Mouse (Mus musculus) adrenal gland, adult 8-10 months (tissue): ENCODE data around the gene Grip1. TPM values are rescaled to one million over a fixed set of nuclear protein-coding genes. Genes with fewer than 3 reads are reported as not detected.

Source experiments
- DNase-seq: peaks from one replicate; pipeline ENCODE4 v3.0.0; 2022
- total RNA-seq, 4 experiments: library from RNA; stranded (reverse); gene quantifications; 2 replicates each; pipeline ENCODE4 v1.2.4; 2022

Grip1 gene
- total RNA-seq, 4 experiments from 2014 or later: 0.46 to 1.0 (median 0.91) TPM

DNA sequence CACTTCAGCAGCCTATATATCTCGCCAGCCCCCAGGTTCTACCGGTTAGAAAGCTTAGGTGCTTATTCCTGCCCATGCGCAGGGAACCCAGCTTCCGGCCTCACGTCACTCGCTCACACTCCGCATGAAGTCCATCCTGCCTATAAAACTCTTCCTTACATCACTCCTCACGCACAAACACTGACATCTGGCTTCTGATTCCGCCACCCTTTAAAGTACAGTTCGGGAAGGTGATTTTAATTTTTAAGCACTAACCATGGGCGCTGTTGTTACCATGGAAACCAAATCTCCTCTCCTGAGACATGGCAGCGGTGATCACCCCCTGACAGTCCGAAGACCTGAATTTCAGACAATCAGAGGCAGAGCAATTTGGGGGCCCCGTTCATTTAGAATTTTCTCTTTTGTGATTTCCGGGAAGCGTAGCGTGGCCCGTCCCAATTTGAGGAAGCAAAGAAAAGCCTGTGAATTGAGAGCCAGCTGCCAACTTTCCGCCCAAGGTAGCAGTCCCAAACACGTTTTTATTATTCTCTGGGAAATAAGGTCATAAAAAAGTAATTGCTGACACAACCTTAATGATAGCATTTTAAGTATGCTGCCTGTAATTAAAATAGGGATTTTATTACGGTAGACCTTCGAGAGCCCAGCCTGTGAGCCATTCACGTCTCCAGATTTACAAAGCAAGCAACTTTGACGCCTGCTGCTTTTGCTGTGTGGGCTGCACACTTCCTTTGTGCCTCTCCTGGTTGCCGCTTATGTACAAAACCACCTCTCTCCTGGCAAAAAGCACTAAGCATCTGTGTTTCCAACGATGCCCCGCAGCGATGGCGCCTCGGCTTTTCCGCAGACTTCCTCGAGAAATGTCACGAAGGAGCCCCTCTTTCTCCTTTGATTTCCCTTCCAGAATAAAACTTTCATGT is 308.1 kb downstream of the Grip1 start:
- DNase-seq: no peak

DNA sequence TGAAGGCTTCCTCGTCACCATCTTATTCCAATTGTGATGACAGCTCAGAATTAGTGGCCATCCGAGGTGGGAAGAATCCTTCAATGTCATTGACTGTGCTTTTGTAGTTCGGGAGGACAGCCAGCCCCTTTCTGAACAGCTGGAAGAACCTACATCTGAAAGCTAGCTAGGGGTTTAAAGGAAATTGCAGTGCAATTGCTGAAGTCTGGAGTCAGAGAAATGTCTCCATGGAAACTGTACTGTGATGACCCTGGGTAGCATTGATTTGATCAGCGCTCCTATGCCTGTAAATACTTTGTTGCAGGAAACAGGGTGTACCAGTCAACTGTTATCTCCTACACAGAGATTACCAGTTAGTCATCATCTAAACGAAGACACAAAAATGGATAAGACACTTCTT is 325.2 kb downstream of the Grip1 start:
- DNase-seq: no peak

GRCm38 (mm10) chr10:119779657-119780056 is 326.0 kb downstream of the Grip1 start:
- no peak for DNase-seq

- DNase-seq: no peak
Measured at GRCm38 (mm10) chr10:119790507-119790906, 336.9 kb downstream of the Grip1 start.

GRCm38 (mm10) chr10:119802421-119802820 is 348.8 kb downstream of the Grip1 start:
- no peak for DNase-seq

DNA sequence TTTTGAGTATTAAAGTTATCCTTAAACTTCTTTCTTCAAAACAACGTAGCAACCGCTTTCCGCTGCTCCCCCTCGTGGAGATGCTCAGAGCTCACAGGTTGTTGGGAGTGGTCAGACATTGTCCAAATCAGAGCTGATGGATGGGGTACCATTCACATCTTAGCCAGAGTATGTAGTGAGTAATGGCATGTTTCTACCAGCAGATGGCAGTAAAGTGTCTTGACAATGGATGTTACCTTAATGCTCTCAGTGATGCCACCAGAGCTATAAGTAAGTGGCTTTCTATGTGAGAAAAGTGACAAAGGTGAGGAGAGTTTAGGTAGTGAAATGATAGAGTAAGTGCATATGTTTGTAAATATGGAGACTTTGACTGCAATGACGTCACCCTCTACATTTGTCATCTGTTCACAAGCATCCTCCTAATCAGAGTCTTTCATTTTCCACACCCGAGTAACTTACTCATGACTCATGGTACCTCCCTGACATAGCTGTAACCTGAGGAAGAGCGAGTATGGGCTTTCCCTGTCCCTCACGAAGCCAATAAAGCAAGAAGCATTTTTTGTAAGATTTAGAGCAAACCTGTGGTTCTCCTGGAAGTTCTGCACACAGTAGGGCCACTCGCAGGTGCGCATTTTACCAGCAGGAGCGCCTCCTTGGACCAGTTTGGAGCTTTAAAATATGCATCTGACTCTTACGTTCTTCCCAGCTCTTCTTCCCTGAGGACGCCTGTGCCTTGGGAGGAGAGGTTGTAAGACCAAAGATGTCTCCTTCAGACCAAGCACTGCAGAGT is 350.2 kb downstream of the Grip1 start:
- DNase-seq: no peak

DNA sequence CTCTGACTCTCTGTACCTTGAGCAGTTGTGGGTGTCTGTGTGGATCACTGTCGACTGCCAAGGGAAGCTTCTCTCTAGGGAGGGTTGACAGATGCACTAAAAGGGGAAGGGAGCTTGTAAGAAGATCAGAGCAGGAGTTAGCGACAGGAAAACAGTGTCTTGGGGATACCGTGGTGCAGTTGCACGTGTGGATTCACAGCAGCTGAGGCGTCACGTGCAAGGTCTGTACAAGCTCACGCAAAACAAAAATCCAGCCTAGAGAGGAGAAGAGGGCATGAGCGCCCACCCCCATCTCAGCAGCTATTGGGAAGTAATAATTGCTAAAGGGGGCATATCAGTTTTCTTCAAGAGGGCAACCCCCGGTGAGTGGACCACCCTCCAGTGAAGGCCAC is 350.8 kb downstream of the Grip1 start:
- DNase-seq: no peak

- DNase-seq: no peak
Measured at GRCm38 (mm10) chr10:119805082-119805481, 351.5 kb downstream of the Grip1 start.

DNA sequence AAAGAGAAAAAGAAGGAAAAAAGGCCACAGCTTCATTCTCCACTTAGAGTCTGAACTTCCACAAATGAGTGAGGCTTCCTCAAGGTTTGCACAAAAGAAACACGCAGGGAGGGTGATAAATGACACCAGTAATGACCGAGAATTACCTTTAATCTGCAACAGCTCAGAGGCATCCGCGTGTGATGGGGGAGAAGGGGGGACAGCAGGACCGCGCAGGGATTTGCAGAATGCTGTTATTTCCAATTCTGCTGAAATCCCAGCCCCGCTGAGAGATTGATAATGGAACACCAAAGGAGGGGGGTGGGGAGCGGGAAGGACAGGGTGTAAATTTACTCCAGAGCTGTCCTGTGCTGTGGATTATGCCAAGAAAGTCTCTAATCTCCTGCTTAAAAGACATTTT is 352.5 kb downstream of the Grip1 start:
- DNase-seq: no peak

DNA sequence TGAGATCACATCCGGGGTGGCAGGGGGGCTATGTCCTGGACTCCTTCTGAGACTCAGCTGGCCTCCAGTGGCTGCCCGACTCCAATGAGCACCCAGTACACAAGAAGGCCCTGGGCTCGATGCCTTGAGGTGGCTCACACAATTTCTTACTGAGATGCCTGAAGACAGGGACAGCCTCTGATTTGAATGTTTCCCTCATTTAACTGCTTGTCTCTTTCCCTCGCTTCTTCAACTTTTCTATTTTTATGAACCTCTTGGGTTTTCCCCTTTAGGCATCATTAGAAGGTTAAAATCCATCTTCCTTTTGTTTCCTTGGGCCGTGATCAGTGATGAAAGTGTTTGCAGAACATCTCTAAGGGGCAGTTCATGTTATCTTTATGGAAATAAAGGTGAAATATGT is 354.8 kb downstream of the Grip1 start:
- DNase-seq: no peak

- DNase-seq: no peak
Measured at GRCm38 (mm10) chr10:119814087-119814486, 360.5 kb downstream of the Grip1 start.

DNA sequence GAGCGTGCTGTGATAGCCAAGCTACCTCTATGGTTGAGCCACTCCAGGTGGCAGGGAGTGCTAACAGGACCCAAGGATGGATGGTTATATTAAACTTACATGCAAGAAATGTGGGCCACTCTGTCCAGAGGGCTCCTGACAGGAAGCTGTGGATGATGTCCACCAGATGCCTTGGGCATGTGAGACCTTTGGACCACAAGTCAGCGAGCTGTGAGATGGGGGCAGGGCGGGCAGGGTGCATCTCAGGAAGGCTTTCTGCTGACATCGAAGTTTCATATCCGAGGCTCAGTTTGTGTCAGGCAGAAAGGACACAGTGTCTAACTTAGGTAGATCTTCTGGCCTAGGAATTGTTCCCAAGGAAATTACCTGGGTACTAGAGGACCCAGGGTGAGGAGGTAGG is 362.4 kb downstream of the Grip1 start:
- DNase-seq: no peak

DNA sequence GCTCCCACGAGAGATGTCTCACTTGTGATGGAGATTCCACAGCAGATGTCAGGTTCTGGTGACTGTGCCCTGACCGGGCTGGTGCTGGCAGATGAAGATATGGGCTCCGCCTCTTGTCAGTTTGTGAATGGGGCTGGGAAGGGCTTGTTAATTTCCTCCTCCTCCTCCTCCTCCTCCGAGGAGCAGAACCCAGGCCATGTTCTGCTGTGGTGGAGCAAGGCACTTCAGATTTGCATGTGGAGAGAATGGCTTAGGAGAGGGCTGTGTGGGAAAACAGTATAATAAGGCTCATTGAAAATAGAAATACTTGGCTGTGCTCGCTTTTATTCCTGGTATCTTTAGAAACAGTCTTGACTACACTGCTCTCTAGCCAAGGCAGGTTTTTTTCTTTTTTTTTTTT is 364.8 kb downstream of the Grip1 start:
- no peak for DNase-seq

DNA sequence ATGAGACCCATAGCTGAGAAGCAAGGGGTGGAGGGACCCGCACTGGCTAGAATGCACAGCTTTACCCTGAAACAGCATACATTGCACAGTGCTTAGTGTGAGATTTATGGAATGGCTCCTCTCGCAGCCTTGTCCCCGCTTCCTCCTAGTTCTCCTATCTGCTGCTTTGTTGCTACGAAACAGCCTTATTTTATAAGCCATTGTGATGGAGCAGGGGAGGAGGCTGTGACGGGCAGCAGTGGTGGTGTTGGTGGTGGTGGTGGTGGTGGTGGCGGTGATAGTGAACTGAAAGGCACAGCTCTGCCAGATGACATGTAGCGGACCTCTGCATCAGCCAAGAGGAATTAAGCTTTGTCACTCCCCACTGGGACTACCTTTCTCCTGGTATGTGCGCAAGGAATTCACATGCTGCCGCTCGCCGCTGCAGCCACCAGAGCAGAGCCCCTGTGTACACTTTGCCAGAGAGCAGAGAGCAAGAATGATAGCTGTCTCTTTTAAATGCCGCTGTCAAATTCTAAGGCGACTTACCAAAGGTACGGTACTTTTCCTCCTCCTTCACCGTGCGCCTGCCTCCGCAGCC is 365.6 kb downstream of the Grip1 start:
- DNase-seq: no peak

DNA sequence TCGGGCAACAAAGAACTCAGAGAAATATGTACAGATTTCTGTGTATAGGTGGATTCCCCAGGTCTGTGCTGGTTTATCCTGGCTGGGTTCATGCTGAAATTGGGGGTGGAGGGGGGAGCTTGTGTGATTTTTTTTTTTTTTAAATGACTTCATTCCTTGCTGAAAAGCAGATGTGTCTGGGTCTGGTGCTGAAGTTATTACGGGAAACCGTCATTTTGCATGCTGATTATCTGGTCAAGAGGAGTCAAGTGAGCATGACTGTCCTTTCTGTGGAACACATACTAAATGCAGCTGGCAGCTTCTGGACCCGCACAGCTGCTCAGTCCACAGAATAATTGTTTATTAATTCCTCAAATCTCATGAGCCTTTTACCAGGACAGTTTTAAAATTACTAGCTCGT is 366.1 kb downstream of the Grip1 start:
- no peak for DNase-seq

DNA sequence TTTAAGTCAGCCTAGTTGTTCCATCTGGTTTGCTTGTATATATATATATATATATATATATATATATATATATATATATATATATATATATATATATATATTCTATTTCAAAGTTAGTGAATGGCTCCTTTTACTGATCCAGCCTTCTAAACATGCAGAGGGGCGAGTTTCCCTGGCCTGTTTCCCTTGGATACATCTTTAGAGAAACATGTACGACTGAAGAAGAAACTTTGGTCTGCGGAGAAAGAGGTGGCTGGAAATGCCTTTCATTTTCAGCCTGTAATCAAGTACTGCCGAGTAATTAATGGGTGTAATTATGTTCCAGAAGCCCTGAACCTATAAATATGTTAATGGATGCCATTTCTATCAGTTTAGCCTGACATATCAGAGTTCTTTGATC is 366.8 kb downstream of the Grip1 start:
- no peak for DNase-seq

- DNase-seq: no peak
Measured at GRCm38 (mm10) chr10:119823691-119824090, 370.1 kb downstream of the Grip1 start.

DNA sequence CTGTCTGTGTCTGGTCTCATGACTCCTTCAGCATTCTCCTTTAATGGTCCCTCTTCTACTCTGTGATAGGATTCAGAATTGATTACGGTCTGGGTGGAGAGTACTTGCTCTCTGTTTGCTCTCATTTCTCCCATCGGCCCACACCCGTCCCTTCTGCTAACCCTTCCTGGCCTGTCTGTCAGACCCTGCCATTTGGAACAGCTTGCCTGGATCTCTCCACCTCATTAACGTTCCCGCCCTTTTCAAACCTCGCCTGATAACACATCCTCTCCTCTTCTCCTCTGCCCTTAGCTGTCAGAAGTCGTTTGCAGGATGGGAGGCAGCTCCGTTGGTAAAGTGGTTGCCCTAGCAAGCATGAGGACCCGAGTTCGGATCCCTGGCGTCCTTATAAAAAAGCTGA is 370.9 kb downstream of the Grip1 start:
- DNase-seq: no peak

- peak; percentile 9 for DNase-seq
Measured at GRCm38 (mm10) chr10:119830388-119830956, 376.8 kb downstream of the Grip1 start.

DNA sequence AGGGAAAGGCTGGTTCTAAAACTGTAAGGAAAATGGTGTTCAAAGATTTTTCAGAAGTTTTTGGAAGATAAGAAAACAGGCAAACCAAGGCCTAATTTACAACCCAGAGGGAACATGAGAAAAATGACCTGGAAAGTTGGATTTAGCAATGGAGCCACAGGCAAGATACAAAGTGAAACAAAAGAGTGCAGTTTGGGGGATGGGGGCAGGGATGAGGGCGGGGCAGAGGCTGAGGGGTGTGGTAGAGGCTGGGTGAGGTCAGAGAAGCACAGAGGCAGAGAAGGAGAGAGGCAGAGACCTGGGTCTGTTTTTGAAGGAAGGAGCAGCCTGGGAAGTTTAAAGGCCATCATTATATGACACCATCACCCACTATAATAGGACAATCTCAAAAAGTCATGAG is 377.5 kb downstream of the Grip1 start:
- no peak for DNase-seq

- DNase-seq: no peak
Measured at GRCm38 (mm10) chr10:119833334-119833733, 379.7 kb downstream of the Grip1 start.

- no peak for DNase-seq
Measured at GRCm38 (mm10) chr10:119834122-119834521, 380.5 kb downstream of the Grip1 start.

DNA sequence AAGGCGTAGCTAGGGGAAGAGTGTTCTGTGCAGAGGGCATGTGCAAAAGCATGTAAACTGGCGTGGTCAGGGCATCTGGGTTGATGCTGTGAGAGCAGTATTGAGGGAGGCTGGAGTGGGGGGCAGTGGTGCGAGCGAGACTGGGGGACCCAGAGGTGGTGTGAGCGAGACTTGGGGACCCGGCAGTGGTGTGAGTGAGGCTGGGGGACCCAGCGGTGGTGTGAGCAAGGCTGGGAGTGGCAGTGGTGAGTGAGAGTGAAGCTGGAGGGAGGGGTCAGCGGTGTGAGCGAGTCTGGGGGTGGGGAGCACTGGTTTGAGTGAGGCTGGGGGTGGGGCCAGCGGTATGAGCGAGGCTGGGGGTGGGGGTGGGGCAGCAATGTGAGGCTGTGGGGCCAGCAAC is 386.0 kb downstream of the Grip1 start:
- no peak for DNase-seq
